Mouse (Mus musculus) heart, embryonic 15.5 days (tissue): ENCODE results near the gene Nr1h4. TPM values are rescaled to one million over a fixed set of nuclear protein-coding genes. Genes with fewer than 3 reads are reported as not detected.

Experiments
- ATAC-seq: fragments of 200-750 bp; cut with Nextera tagmentation; replicated peaks from 2 replicates; pipeline ENCODE4 v1.8.0; 2017; ENCODE audit warnings: low read depth, moderate TSS enrichment; ENCODE audit not compliant: insufficient number of reproducible peaks, insufficient read depth, low FRiP score
- H3K27ac ChIP-seq: fragments of 300-500 bp; sonication (generic); 2 replicates; pipeline ENCODE4 v1.5.1; 2015; ENCODE audit warnings: mild to moderate bottlenecking, inconsistent platforms
- H3K27me3 ChIP-seq: fragments of 300-500 bp; sonication (generic); 2 replicates; pipeline ENCODE4 v1.6.1; 2015; ENCODE audit warnings: inconsistent platforms
- H3K36me3 ChIP-seq: fragments of 300-500 bp; sonication (generic); 2 replicates; pipeline ENCODE4 v1.6.1; 2015; ENCODE audit warnings: mild to moderate bottlenecking, inconsistent platforms
- H3K4me1 ChIP-seq: fragments of 300-500 bp; sonication (generic); replicated peaks from 2 replicates; pipeline ENCODE4 v1.6.1; 2015; ENCODE audit warnings: inconsistent platforms
- H3K4me2 ChIP-seq: fragments of 300-500 bp; sonication (generic); 2 replicates; pipeline ENCODE4 v1.6.1; 2015; ENCODE audit warnings: inconsistent platforms, mild to moderate bottlenecking, moderate library complexity
- H3K4me3 ChIP-seq: fragments of 300-500 bp; sonication (generic); 2 replicates; pipeline ENCODE4 v1.5.1; 2015; ENCODE audit warnings: mild to moderate bottlenecking, inconsistent platforms
- H3K9ac ChIP-seq: fragments of 300-500 bp; sonication (generic); 2 replicates; pipeline ENCODE4 v1.6.1; 2015; ENCODE audit warnings: mild to moderate bottlenecking, inconsistent platforms
- H3K9me3 ChIP-seq: fragments of 300-500 bp; sonication (generic); replicated peaks from 2 replicates; pipeline ENCODE4 v1.6.1; 2016; ENCODE audit warnings: inconsistent platforms
- WGBS: fragments of 180-500 bp; shearing (Covaris S2); methylation state at CpG from one replicate; pipeline ENCODE4 v1.1.7; 2015; ENCODE audit warnings: mixed read lengths; 5-methylcytosine and 5-hydroxymethylcytosine counted together
- polyA plus RNA-seq: library from polyadenylated mRNA; unstranded; fragments of >200 nt; fragmentation: Nextera tagmentation; extraction: Ambion mirVana; gene quantifications from 2 replicates; pipeline ENCODE4 v1.2.1, GENCODE M21; 2015

The Nr1h4 gene
- polyA plus RNA-seq, 1 experiment from 2014 or later = 0.81 TPM

DNA sequence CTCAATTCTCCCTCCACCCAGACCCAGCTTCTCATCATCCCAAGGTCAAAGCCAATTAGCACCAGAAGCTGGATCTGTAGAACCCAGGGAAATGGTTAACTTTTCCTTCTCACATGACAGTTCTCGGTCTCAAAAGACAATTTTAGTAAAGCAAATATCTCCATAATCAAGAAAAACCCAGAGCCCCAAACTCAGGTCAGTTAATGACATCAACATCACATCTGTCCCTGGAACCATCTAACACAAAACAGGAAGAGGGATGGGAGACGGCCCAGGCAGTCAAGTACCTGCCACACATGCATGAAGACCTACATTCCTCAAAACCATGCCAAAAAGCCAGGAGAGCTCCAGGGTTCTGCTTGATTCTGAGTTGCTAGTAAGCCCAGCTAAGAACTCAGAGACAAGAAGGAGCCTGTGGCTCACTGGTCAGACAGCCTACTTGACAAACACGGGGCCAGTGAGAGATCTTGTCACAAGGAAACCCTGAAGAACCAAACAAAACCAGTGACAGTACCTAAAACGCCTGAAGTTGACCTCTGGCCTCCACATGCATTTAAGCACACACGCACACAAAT is 30.3 kb downstream of the Nr1h4 start:
- Histone ChIP-seq H3K9ac (no peak overlapping the region), H3K9me3 (no peaks in the 10 kb centered on the region), H3K4me3 (no peak overlapping the region), H3K4me2 (no peak overlapping the region), H3K27me3 (no peaks in the 10 kb centered on the region), H3K27ac (no peak overlapping the region), H3K4me1 (0 out of 2 replicates have a peak, but pooled peaks cover 2% of the 10 kb centered on the region), H3K36me3 (no peaks in the 10 kb centered on the region)
- ATAC-seq = no peak
- 69% methylated on average over 5 of the region's 5 CpGs for WGBS

- no peaks in the 10 kb centered on the region for H3K36me3 ChIP-seq
- H3K4me1 ChIP-seq = 0 out of 2 replicates have a peak, but pooled peaks cover 2% of the 10 kb centered on the region
- ATAC-seq = no peak
- no peaks in the 10 kb centered on the region for H3K9me3 ChIP-seq
- 83% methylated on average over 6 of the region's 6 CpGs for WGBS
- no peak overlapping the region for H3K9ac ChIP-seq
- no peak overlapping the region for H3K4me3 ChIP-seq
- no peak overlapping the region for H3K27ac ChIP-seq
- H3K4me2 ChIP-seq = no peak overlapping the region
- no peaks in the 10 kb centered on the region for H3K27me3 ChIP-seq
These were observed 31.5 kb downstream of the Nr1h4 start for GRCm38 (mm10) chr10:89501902-89502301.

GRCm38 (mm10) chr10:89495537-89495936 is 37.8 kb downstream of the Nr1h4 start:
- H3K9me3 ChIP-seq = no peaks in the 10 kb centered on the region
- no peak overlapping the region for H3K9ac ChIP-seq
- no peaks in the 10 kb centered on the region for H3K4me1 ChIP-seq
- H3K27ac ChIP-seq = no peak overlapping the region
- no peaks in the 10 kb centered on the region for H3K27me3 ChIP-seq
- H3K4me2 ChIP-seq = no peak overlapping the region
- ATAC-seq = no peak
- WGBS = 73% methylated on average over 7 of the region's 7 CpGs
- H3K4me3 ChIP-seq = no peak overlapping the region
- no peaks in the 10 kb centered on the region for H3K36me3 ChIP-seq

DNA sequence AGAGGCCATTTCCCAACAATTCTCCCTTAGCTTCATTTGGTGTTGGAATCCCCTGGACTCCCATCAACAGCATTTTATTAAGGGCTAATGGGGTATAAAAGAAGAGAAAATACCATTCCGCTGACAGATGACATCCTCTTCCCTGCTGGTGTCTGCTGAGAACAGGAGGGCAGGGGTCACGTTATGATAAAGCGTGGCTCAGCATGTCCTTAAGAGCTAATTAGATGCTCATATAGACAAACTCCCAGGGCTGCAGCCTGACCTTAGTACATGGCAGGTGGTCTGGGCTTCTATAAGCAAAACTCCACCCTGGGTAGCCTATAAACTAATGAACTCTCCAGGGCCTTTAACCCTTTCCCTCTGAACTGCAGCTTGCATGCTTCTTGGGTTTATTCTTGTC is 42.1 kb downstream of the Nr1h4 start:
- ATAC-seq = no peak
- Histone ChIP-seq H3K36me3 (no peaks in the 10 kb centered on the region), H3K4me3 (no peak overlapping the region), H3K9me3 (no peaks in the 10 kb centered on the region), H3K27me3 (no peaks in the 10 kb centered on the region), H3K27ac (no peak overlapping the region), H3K4me1 (no peaks in the 10 kb centered on the region), H3K9ac (no peak overlapping the region), H3K4me2 (no peak overlapping the region)
- WGBS = 40% methylated on average over 3 of the region's 3 CpGs

- no peaks in the 10 kb centered on the region for H3K9me3 ChIP-seq
- no peak overlapping the region for H3K4me2 ChIP-seq
- H3K4me3 ChIP-seq = no peak overlapping the region
- WGBS = 84% methylated on average over 3 of the region's 3 CpGs
- no peak for ATAC-seq
- H3K9ac ChIP-seq = no peak overlapping the region
- no peak overlapping the region for H3K27ac ChIP-seq
- no peaks in the 10 kb centered on the region for H3K4me1 ChIP-seq
- no peaks in the 10 kb centered on the region for H3K36me3 ChIP-seq
- H3K27me3 ChIP-seq = no peaks in the 10 kb centered on the region
These were observed 43.1 kb downstream of the Nr1h4 start for GRCm38 (mm10) chr10:89490250-89490649.

DNA sequence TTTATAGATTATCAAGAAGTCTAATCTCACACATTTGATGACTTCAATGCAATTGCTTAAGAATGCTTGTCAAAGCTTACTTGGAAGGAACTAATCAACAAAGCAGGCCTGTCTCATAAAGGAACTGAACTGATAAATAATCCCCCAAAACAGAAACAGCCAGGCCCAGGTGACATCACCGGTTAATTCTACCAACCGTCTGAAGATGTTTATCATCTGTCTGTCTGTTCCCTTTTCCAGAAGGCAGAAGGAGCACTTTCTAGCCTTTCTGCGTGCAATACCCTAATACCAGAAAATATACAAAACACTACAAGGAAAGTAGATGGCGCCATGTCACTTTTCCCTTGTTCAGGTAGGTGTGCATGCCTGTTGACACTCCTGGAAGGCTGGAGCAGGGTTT is 43.9 kb downstream of the Nr1h4 start:
- no peak overlapping the region for H3K9ac ChIP-seq
- no peaks in the 10 kb centered on the region for H3K27me3 ChIP-seq
- H3K36me3 ChIP-seq = no peaks in the 10 kb centered on the region
- no peak for ATAC-seq
- 67% methylated on average over 4 of the region's 4 CpGs for WGBS
- no peak overlapping the region for H3K27ac ChIP-seq
- H3K4me3 ChIP-seq = no peak overlapping the region
- H3K9me3 ChIP-seq = no peaks in the 10 kb centered on the region
- H3K4me2 ChIP-seq = no peak overlapping the region
- H3K4me1 ChIP-seq = no peaks in the 10 kb centered on the region

DNA sequence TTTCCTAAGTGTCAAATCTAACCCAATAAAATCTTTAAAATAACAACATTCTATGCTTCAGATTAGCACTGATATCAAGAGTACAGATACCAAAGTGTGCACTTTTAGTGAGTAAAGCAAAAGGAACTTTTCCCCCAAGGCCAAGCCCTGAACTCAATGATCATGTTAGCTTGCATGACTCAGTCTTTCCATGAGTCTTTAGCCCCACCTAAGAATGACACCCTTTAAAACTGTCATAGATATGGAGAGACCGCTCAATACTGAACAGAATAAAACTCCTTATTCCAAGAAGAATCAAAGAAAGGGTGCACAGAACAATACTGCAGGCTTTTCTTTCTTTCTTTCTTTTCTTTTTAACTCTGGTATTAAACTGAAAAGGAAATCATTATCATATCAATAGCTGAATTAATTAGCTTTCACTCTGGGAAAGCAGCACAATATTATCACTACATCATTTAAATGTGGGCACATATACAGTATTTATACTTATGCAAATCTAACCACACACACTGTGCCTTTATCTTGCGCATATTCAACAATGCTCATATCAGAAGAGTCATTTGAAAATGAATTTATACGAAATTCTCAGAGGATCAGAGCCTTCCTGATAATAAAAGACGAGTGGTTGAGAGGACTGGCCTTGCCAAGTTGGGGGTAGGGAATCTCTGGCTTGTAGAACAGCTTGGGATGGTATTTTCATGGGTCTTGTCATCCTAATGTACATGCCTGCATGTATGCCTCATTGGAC is 46.2 kb downstream of the Nr1h4 start:
- no peak for ATAC-seq
- no peak overlapping the region for H3K9ac ChIP-seq
- whole genome bisulfite sequencing = 59% methylated on average over 4 of the region's 4 CpGs

DNA sequence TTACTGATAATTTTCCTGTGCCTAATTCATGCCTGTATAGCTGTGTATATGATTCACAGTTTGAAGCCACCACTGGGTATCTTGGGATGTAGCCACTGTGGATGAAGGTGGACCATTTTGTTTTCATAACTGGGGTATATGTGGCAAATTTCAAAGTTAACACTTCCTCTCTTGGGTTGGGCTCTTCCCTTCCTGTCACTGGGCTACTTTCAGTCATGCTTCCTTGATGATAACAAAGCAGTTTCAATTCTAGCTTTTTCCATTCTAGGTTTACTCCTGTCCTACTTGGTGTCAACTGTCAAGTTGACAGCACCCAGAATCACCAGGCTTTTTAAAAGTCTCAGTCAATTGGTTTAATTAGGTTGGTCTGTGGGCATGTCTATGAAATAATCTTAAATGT is 48.5 kb downstream of the Nr1h4 start:
- no peak overlapping the region for H3K9ac ChIP-seq
- no peaks in the 10 kb centered on the region for H3K36me3 ChIP-seq
- no peaks in the 10 kb centered on the region for H3K4me1 ChIP-seq
- H3K27ac ChIP-seq = no peak overlapping the region
- H3K9me3 ChIP-seq = no peaks in the 10 kb centered on the region
- H3K27me3 ChIP-seq = no peaks in the 10 kb centered on the region
- ATAC-seq = no peak
- no peak overlapping the region for H3K4me2 ChIP-seq
- H3K4me3 ChIP-seq = no peak overlapping the region

More for the DNA sequence above, 46.2 kb downstream of the Nr1h4 start:
- Histone ChIP-seq H3K4me3 (no peak overlapping the region), H3K4me1 (no peaks in the 10 kb centered on the region), H3K9me3 (no peaks in the 10 kb centered on the region), H3K4me2 (no peak overlapping the region), H3K36me3 (no peaks in the 10 kb centered on the region), H3K27me3 (no peaks in the 10 kb centered on the region), H3K27ac (no peak overlapping the region)

- no peak overlapping the region for H3K4me3 ChIP-seq
- WGBS = 79% methylated on average over 18 of the region's 18 CpGs
- ATAC-seq = no peak
These were observed 49.4 kb downstream of the Nr1h4 start for GRCm38 (mm10) chr10:89483812-89484602.

DNA sequence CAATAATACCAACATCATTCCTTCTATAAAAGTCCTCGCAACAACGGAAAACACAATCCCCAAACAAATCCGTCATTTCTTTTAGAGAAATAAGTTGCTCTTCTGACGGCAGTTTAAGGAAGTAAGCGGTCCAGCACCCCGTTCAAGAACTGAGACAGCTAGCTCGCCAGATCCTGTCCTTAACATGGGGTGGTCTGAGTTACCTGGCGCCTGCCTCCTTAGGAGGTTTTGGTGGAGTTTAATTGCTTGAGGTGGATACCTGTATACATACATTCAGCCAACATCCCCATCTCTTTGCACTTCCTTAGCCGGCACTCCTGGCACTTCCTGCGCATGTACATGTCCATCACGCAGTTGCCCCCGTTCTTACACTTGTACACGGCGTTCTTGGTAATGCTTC is 50.3 kb downstream of the Nr1h4 start:
- H3K27me3 ChIP-seq = no peaks in the 10 kb centered on the region
- no peak overlapping the region for H3K9ac ChIP-seq
- 87% methylated on average over 14 of the region's 14 CpGs for WGBS
- no peaks in the 10 kb centered on the region for H3K36me3 ChIP-seq
- no peak overlapping the region for H3K4me2 ChIP-seq
- no peaks in the 10 kb centered on the region for H3K9me3 ChIP-seq
- no peak overlapping the region for H3K4me3 ChIP-seq
- no peak for ATAC-seq
- no peaks in the 10 kb centered on the region for H3K4me1 ChIP-seq
- H3K27ac ChIP-seq = no peak overlapping the region

More at GRCm38 (mm10) chr10:89483812-89484602, 49.4 kb downstream of the Nr1h4 start:
- Histone ChIP-seq H3K9me3 (no peaks in the 10 kb centered on the region), H3K9ac (no peak overlapping the region), H3K36me3 (no peaks in the 10 kb centered on the region), H3K4me1 (no peaks in the 10 kb centered on the region), H3K27ac (no peak overlapping the region), H3K27me3 (no peaks in the 10 kb centered on the region), H3K4me2 (no peak overlapping the region)

DNA sequence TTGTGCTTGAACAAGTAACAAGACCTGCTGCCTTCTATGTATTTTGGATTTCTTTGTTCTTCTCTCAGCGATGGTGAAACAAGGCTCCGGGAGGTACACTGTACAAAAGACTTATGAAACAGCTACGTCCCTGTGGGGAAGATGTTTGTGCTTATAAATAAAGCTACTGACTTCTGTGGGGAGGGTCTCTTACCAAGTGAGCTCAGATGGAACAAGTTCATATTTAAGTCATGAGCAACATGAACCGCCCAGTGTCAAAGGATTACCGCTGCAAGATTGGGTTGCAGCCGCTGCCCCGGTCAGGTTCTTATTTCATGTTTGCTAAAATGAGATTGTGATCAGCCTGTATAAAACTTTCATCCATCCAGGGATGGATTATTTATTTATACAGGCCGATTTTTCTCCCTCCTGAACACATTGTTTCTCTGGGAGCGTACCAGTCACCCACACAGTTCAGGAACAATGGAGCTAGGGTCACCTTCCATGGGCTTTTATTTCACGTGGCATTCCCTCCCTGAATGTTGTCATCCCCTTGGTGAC is 51.2 kb downstream of the Nr1h4 start:
- H3K4me3 ChIP-seq = no peak overlapping the region
- no peaks in the 10 kb centered on the region for H3K36me3 ChIP-seq
- no peak overlapping the region for H3K27ac ChIP-seq
- H3K27me3 ChIP-seq = no peaks in the 10 kb centered on the region
- H3K9me3 ChIP-seq = no peaks in the 10 kb centered on the region
- H3K4me2 ChIP-seq = no peak overlapping the region
- no peaks in the 10 kb centered on the region for H3K4me1 ChIP-seq
- 81% methylated on average over 10 of the region's 10 CpGs for whole genome bisulfite sequencing
- no peak overlapping the region for H3K9ac ChIP-seq
- no peak for ATAC-seq
